Mouse (Mus musculus): ENCODE results near the gene Zfp655. TPM values are rescaled to one million over a fixed set of nuclear protein-coding genes. Genes with fewer than 3 reads are reported as not detected.

Zfp655 gene
- total RNA-seq (2023): 74.0 and 104 TPM in 2 replicates

GRCm38 (mm10) chr5:145231367-145231871 is at the start of gene Zfp655:
Zfp655 (plus strand) TSS chr5:145231715.

GRCm38 (mm10) chr5:145191962-145192361 is 39.6 kb upstream of the Zfp655 start, which contains the start of gene Atp5j2:
Atp5j2 (minus strand) TSS chr5:145192062.

GRCm38 (mm10) chr5:145201321-145201991 is 30.1 kb upstream of the Zfp655 start, which contains the start of gene Zkscan14:
Zkscan14 (minus strand) TSS chr5:145201868.

GRCm38 (mm10) chr5:145203936-145204691 is 27.4 kb upstream of the Zfp655 start, which contains the start of gene Zkscan5:
Zkscan5 (plus strand) TSS chr5:145204562.

GRCm38 (mm10) chr5:145280371-145281143 is 49.0 kb downstream of the Zfp655 start, which contains the start of gene Zscan25:
Zscan25 (plus strand) TSS chr5:145280500.

Other genes starting within 250 kb of the Zfp655 start
- not detected in 2 replicates for gene Gm4871, start 199.0 kb upstream of the Zfp655 start, total RNA-seq (2023)
- gene 1700018F24Rik, start 188.7 kb upstream of the Zfp655 start, total RNA-seq (2023): not detected in 2 replicates
- 118 and 140 TPM in 2 replicates for gene Arpc1a, start 147.9 kb upstream of the Zfp655 start, total RNA-seq (2023)
- not detected in 2 replicates for gene Kpna7, start 147.7 kb upstream of the Zfp655 start, total RNA-seq (2023)
- 1,109 and 1,298 TPM in 2 replicates for gene Arpc1b, start 117.5 kb upstream of the Zfp655 start, total RNA-seq (2023)
- gene Pdap1, start 91.5 kb upstream of the Zfp655 start, total RNA-seq (2023): 33.7 and 36.2 TPM in 2 replicates
- gene Bud31, start 91.4 kb upstream of the Zfp655 start, total RNA-seq (2023): 155 and 177 TPM in 2 replicates
- 16.7 and 18.1 TPM in 2 replicates for gene Ptcd1, start 64.6 kb upstream of the Zfp655 start, total RNA-seq (2023)
- gene Cpsf4, start 64.5 kb upstream of the Zfp655 start, total RNA-seq (2023): 22.0 and 25.1 TPM in 2 replicates
- gene Atp5j2, start 39.7 kb upstream of the Zfp655 start, total RNA-seq (2023): 73.5 and 101 TPM in 2 replicates
- gene Zkscan14, start 29.8 kb upstream of the Zfp655 start, total RNA-seq (2023): 16.4 and 18.6 TPM in 2 replicates
- gene Zkscan5, start 27.2 kb upstream of the Zfp655 start, total RNA-seq (2023): 2.8 and 3.3 TPM in 2 replicates
- 11.5 and 18.5 TPM in 2 replicates for gene Zscan25, start 48.8 kb downstream of the Zfp655 start, total RNA-seq (2023)
- not detected in 2 replicates for gene Cyp3a57, start 113.6 kb downstream of the Zfp655 start, total RNA-seq (2023)
- not detected in 2 replicates for gene Cyp3a16, start 238.0 kb downstream of the Zfp655 start, total RNA-seq (2023)